Mouse (Mus musculus) lung, adult 2 months (tissue): Measurements from ENCODE around the gene Get4.

ENCODE experiments used
- CTCF ChIP-seq: fragments of 200-500 bp; IDR thresholded peaks from 2 replicates; pipeline ENCODE4 v1.5.1; 2011; ENCODE audit warnings: mild to moderate bottlenecking, low read length, control low read depth; ENCODE audit not compliant: insufficient read depth
- POLR2A ChIP-seq: fragments of 200-500 bp; IDR thresholded peaks from 2 replicates; pipeline ENCODE4 v1.6.1; 2011; ENCODE audit warnings: low read depth, mild to moderate bottlenecking, control low read depth, low read length, borderline replicate concordance; ENCODE audit errors: extremely low read depth

- TF ChIP-seq POLR2A (no peak), CTCF (no peak)
Measured at GRCm38 (mm10) chr5:139208183-139208582, 43.9 kb upstream of the Get4 start.
